Mouse (Mus musculus) stomach, embryonic 16.5 days (tissue): ENCODE results near the gene Phactr3. TPM values are rescaled to one million over a fixed set of nuclear protein-coding genes. Genes with fewer than 3 reads are reported as not detected.
A peak's percentile ranks its signal among the peaks of the same experiment; 100 is the strongest.

ENCODE experiments used
- ATAC-seq: fragments of 200-750 bp; cut with Nextera tagmentation; 2 replicates; pipeline ENCODE4 v1.8.0; 2017; ENCODE audit warnings: moderate number of reproducible peaks, moderate TSS enrichment; ENCODE audit not compliant: insufficient read depth, low FRiP score
- H3K27ac ChIP-seq: fragments of 300-500 bp; sonication (generic); 2 replicates; pipeline ENCODE4 v1.5.1; 2014; ENCODE audit warnings: low read length
- H3K27me3 ChIP-seq: fragments of 300-500 bp; sonication (generic); 2 replicates; pipeline ENCODE4 v1.6.1; 2014; ENCODE audit warnings: low read length, control low read depth, mixed read lengths; ENCODE audit not compliant: control insufficient read depth, insufficient read depth
- H3K36me3 ChIP-seq: fragments of 300-500 bp; sonication (generic); 2 replicates; pipeline ENCODE4 v1.6.1; 2014; ENCODE audit warnings: low read length; ENCODE audit not compliant: control insufficient read depth, insufficient read depth
- H3K4me1 ChIP-seq: fragments of 300-500 bp; sonication (generic); 2 replicates; pipeline ENCODE4 v1.6.1; 2014; ENCODE audit warnings: low read length, control low read depth, mixed read lengths; ENCODE audit not compliant: control insufficient read depth, insufficient read depth
- H3K4me2 ChIP-seq: fragments of 300-500 bp; sonication (generic); 2 replicates; pipeline ENCODE4 v1.6.1; 2014; ENCODE audit warnings: low read depth, low read length, mixed read lengths
- H3K4me3 ChIP-seq: fragments of 300-500 bp; sonication (generic); replicated peaks from 2 replicates; pipeline ENCODE4 v1.5.1; 2014; ENCODE audit warnings: mild to moderate bottlenecking, low read length
- H3K9ac ChIP-seq: fragments of 300-500 bp; sonication (generic); 2 replicates; pipeline ENCODE4 v1.6.1; 2014; ENCODE audit warnings: low read length
- H3K9me3 ChIP-seq: fragments of 300-500 bp; sonication (generic); replicated peaks from 2 replicates; pipeline ENCODE4 v1.6.1; 2016; ENCODE audit warnings: low read length, control low read depth; ENCODE audit not compliant: control insufficient read depth
- WGBS: fragments of 180-500 bp; shearing (Covaris S2); extraction: QIAGEN DNeasy Blood & Tissue Kit; methylation state at CpG from one replicate; pipeline ENCODE4 v1.1.7; 2014; 5-methylcytosine and 5-hydroxymethylcytosine counted together
- polyA plus RNA-seq: library from polyadenylated mRNA; unstranded; fragments of >200 nt; fragmentation: Nextera tagmentation; extraction: Ambion mirVana; gene quantifications from 2 replicates; pipeline ENCODE4 v1.2.1, GENCODE M21; 2015

Gene Phactr3
- polyA plus RNA-seq, 1 experiment from 2014 or later, result 3.2 TPM

GRCm38 (mm10) chr2:178149312-178149711 lies 30.5 kb downstream of the Phactr3 start:
- H3K9me3 ChIP-seq, result no peaks in the 10 kb centered on the region
- 59% methylated on average over 1 of the region's 1 CpGs for WGBS
- no peak for ATAC-seq
- H3K9ac ChIP-seq, result no peak overlapping the region
- no peak overlapping the region for H3K4me3 ChIP-seq
- H3K36me3 ChIP-seq, result no peaks in the 10 kb centered on the region
- no peak overlapping the region for H3K4me2 ChIP-seq
- no peaks in the 10 kb centered on the region for H3K4me1 ChIP-seq
- H3K27me3 ChIP-seq, result no peaks in the 10 kb centered on the region
- H3K27ac ChIP-seq, result no peak overlapping the region

DNA sequence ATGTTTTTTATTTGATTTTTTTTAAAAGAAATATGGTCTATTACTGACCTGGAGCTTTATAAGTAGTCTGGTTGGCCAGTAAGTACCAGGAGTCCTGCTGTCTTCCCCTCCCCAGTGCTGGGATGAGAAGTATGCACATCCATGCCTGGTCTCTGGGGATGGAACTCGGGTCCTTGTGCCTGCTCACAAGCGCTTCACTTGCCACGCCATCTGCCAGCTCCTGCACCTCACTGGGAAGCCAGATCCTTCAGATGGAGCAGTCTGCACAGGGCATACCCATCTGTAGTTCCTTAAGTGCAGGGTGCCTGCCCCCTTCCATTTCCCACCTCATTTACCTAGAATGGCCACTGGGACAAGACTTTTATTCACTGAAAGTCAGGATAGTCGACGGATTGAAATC lies 31.9 kb downstream of the Phactr3 start:
- no peaks in the 10 kb centered on the region for H3K36me3 ChIP-seq
- H3K27ac ChIP-seq, result no peak overlapping the region
- H3K9ac ChIP-seq, result no peak overlapping the region
- no peaks in the 10 kb centered on the region for H3K9me3 ChIP-seq
- no peak overlapping the region for H3K4me2 ChIP-seq
- no peak for ATAC-seq
- no peaks in the 10 kb centered on the region for H3K27me3 ChIP-seq
- H3K4me3 ChIP-seq, result no peak overlapping the region
- H3K4me1 ChIP-seq, result no peaks in the 10 kb centered on the region
- 69% methylated on average over 5 of the region's 5 CpGs for WGBS

DNA sequence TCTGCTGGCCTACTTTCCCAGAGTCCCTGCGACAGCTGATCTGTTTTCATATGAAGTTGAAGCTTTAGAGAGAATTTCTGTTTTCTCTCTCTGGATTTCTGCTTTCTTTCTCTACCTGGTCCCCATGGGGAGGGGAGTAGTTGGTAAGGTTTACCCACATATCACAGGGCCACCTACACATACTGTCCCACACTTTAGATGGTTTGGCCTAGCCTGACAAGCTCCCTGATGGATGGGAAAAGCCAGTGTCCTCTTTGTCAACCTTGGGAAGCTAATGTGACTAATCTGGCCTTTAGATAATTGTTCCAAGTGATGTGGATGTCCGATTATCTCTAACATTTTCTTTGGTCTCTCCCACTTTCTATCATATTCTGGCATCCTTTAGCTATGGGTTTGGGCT lies 34.8 kb downstream of the Phactr3 start:
- H3K9ac ChIP-seq, result no peak overlapping the region
- no peaks in the 10 kb centered on the region for H3K9me3 ChIP-seq
- no peaks in the 10 kb centered on the region for H3K27me3 ChIP-seq
- 86% methylated on average over 2 of the region's 2 CpGs for WGBS
- ATAC-seq, result no peak
- H3K4me1 ChIP-seq, result no peaks in the 10 kb centered on the region
- H3K36me3 ChIP-seq, result no peaks in the 10 kb centered on the region
- no peak overlapping the region for H3K4me3 ChIP-seq
- H3K27ac ChIP-seq, result no peak overlapping the region
- no peak overlapping the region for H3K4me2 ChIP-seq

DNA sequence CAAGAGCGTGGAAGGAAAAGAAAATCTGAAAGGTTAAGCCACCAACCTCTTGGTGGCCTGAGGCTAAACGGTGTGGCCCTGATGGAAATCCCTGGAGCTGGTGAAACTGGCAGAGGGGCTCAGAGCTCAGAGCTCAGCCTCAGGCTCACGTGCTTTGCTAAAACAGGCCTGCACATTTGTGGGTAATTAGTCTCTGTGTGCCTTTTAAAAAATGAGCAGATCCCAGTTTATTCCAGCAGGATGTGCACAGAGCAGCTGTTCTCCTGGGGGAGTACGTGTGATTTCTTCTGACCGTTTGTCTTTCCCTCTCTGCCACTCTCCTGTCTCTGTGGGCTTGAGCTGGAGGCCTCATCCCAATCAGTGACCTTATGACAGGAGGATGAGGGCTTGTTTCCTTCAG lies 35.4 kb downstream of the Phactr3 start:
- H3K9ac ChIP-seq, result no peak overlapping the region
- WGBS, result 34% methylated on average over 5 of the region's 5 CpGs
- no peaks in the 10 kb centered on the region for H3K36me3 ChIP-seq
- H3K27ac ChIP-seq, result no peak overlapping the region
- no peak overlapping the region for H3K4me2 ChIP-seq
- no peaks in the 10 kb centered on the region for H3K27me3 ChIP-seq
- ATAC-seq, result no peak
- H3K4me3 ChIP-seq, result no peak overlapping the region
- H3K9me3 ChIP-seq, result no peaks in the 10 kb centered on the region
- no peaks in the 10 kb centered on the region for H3K4me1 ChIP-seq

- H3K4me2 ChIP-seq, result no peak overlapping the region
- no peak overlapping the region for H3K27ac ChIP-seq
- no peak for ATAC-seq
- 41% methylated on average over 4 of the region's 4 CpGs for WGBS
- no peak overlapping the region for H3K4me3 ChIP-seq
- H3K27me3 ChIP-seq, result no peaks in the 10 kb centered on the region
- H3K9me3 ChIP-seq, result no peaks in the 10 kb centered on the region
- no peaks in the 10 kb centered on the region for H3K36me3 ChIP-seq
- no peak overlapping the region for H3K9ac ChIP-seq
- no peaks in the 10 kb centered on the region for H3K4me1 ChIP-seq
Measured at GRCm38 (mm10) chr2:178154576-178154975, 35.8 kb downstream of the Phactr3 start.

DNA sequence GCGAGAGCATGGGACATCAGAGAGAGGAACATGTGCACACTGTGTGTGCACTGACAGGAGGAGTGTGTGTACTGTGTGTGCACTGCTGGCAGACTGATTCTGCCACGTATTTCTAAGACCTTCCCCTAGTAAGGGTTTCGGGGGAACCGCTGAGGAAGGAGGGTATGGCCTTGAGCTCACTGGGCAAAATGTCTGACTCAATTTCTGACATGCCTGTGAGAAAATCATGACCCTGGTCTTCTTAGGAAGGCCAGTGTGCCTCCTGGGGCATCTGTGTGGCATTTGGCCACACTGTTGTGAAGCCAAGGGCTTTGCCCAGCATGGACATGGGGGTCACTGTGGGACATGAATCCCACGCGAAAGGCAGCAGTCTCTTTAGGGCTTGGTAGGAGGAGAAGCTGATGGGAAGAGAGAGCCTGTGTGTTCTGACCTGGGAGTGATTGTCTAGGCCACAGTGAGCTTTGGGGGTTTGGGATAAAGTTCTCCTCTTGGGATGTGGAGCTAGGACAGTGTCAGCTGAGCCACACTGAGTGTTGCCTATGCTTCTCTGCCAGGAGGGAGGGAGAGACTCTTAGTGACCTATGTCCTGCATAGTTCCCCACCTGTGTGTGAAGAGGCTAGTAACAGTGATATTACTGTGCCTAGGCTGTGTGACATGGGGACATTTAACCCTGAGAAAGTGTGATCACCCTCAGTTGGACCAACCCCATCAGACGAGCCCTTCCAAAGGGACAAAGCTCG lies 36.6 kb downstream of the Phactr3 start:
- no peak overlapping the region for H3K9ac ChIP-seq
- H3K4me3 ChIP-seq, result no peak overlapping the region
- H3K27me3 ChIP-seq, result no peaks in the 10 kb centered on the region
- H3K36me3 ChIP-seq, result no peaks in the 10 kb centered on the region
- no peak for ATAC-seq
- WGBS, result 77% methylated on average over 8 of the region's 8 CpGs
- H3K4me1 ChIP-seq, result no peaks in the 10 kb centered on the region
- H3K9me3 ChIP-seq, result no peaks in the 10 kb centered on the region
- H3K27ac ChIP-seq, result no peak overlapping the region
- H3K4me2 ChIP-seq, result no peak overlapping the region

DNA sequence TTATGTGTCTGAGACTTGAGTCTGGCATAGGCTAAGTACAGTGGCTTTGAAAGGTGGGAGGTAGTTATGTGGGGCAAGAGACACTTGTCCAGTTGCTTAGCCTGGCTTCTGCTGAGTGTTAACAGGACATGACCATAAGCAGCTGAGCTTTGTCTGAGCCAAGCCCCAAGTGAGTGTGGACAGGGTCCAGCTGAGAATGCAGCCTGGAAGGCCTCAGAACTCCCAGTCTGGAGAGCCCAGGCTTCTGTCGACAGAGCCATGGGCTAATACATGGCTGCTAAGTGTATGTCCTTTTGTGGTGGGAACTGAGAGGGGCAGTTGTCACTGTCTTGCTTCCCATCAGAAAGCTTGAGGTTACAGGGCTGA lies 37.1 kb downstream of the Phactr3 start:
- Histone ChIP-seq H3K9ac (no peak overlapping the region), H3K4me3 (no peak overlapping the region), H3K4me1 (no peaks in the 10 kb centered on the region), H3K36me3 (no peaks in the 10 kb centered on the region), H3K4me2 (no peak overlapping the region), H3K27me3 (no peaks in the 10 kb centered on the region), H3K9me3 (no peaks in the 10 kb centered on the region), H3K27ac (no peak overlapping the region)
- 42% methylated on average over 1 of the region's 1 CpGs for WGBS
- ATAC-seq, result 0 out of 2 replicates have a peak, but pooled peaks have one; percentile 38

- no peak overlapping the region for H3K4me3 ChIP-seq
- H3K9me3 ChIP-seq, result no peaks in the 10 kb centered on the region
- H3K4me2 ChIP-seq, result no peak overlapping the region
- 85% methylated on average over 12 of the region's 12 CpGs for WGBS
- ATAC-seq, result no peak
- H3K27me3 ChIP-seq, result no peaks in the 10 kb centered on the region
- H3K27ac ChIP-seq, result no peak overlapping the region
- no peaks in the 10 kb centered on the region for H3K4me1 ChIP-seq
- H3K36me3 ChIP-seq, result no peaks in the 10 kb centered on the region
- no peak overlapping the region for H3K9ac ChIP-seq
Measured at GRCm38 (mm10) chr2:178158936-178159335, 40.2 kb downstream of the Phactr3 start.

DNA sequence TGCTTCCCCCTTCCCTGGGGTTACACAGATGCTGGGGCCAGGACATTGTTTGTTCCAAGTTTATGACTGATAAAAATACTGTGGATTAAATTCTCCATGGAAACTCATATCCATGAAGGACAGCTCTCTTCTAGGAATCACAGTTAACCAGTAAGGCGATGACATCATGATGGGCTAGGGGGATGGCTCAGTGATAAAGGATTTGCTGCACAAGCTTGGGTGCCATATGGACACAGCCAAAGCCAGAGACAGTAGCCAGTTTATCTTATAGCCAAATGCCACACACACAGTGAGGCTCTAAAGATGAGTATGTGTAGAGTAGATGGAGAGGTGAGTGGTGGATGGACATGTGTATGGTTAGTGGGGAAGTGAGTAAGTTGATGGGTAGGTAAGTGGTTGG lies 45.2 kb downstream of the Phactr3 start:
- Histone ChIP-seq H3K4me1 (no peaks in the 10 kb centered on the region), H3K36me3 (no peaks in the 10 kb centered on the region), H3K9me3 (no peaks in the 10 kb centered on the region), H3K4me2 (no peak overlapping the region), H3K27me3 (no peaks in the 10 kb centered on the region), H3K4me3 (no peak overlapping the region), H3K27ac (no peak overlapping the region), H3K9ac (no peak overlapping the region)
- 89% methylated on average over 1 of the region's 1 CpGs for WGBS
- ATAC-seq, result no peak
